Mouse (Mus musculus): ENCODE data around the gene Tmem251. TPM values are rescaled to one million over a fixed set of nuclear protein-coding genes. Genes with fewer than 3 reads are reported as not detected.

Gene Tmem251
- polyA plus RNA-seq, 1 experiment from 2014 or later = 10.9 TPM

DNA sequence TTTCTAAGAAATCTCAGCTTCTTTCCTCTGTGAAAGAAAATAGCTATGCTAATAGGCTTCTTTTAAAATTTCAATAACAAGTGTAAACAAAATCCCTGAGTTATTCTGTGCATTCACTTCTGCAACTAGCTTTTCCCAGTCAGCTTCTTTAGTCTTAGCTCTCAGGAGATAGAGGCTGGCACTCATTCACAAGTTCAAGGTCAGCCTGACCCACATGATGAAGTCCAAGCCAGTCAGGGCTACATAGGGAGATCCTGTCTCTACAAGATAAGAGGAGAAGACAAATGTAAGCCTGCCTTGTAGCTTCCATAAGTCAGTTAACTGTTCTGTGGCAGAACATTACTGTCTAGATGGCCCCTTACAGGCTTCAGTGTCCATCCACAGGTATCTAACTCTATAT, 20.1 kb downstream of the Tmem251 start:
- TF ChIP-seq EP300 (optimal IDR thresholded peaks at IDR 0.05) (no peak), CTCF (IDR thresholded peaks at IDR 0.05; ENCODE audit: low read depth) (no peak)
- no peaks in the 10 kb centered on the region for H3K9me3 ChIP-seq (ENCODE audit: control insufficient read depth, low read length)
- peaks cover 12% of the 10 kb centered on the region; the same call in 1 of the 2 replicates for H3K36me3 ChIP-seq (ENCODE audit: control insufficient read depth, insufficient read depth, low read length)
- H3K27ac ChIP-seq (replicated peaks) = no peak overlapping the region
- ATAC-seq (ENCODE audit: low FRiP score, low TSS enrichment) = no peak
- no peak overlapping the region for H3K4me2 ChIP-seq (replicated peaks; ENCODE audit: low read depth)
- H3K4me3 ChIP-seq (ENCODE audit: low read depth, low read length) = no peak overlapping the region
- no peak overlapping the region for H3K9ac ChIP-seq (ENCODE audit: low read length)
- no peaks in the 10 kb centered on the region for H3K27me3 ChIP-seq (ENCODE audit: control insufficient read depth, insufficient read depth, low read length)
- no peak for DNase-seq (ENCODE audit: low spot score)
- no peaks in the 10 kb centered on the region for H3K4me1 ChIP-seq (replicated peaks; ENCODE audit: control insufficient read depth, insufficient read depth)

DNA sequence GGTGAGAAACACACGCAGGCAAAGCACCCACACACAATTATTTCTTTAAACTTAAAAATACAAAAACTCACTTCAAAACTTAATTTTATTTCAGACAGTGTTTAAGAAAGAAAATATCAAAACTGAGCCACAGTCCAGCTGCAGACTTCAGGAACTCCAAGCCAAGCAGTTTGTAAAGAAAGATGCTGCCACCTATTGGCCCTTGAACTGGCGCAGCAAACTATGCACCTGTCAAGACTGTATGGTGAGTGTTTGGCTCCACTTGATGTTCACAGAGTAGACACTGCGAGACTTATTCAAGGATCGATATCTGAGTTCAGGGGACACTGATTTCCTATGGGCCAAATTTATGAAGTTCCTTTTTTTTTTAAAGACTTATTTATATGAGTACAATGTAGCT, 25.4 kb downstream of the Tmem251 start:
- Histone ChIP-seq H3K27ac (replicated peaks) (no peak overlapping the region), H3K9me3 (ENCODE audit: control insufficient read depth, low read length) (no peaks in the 10 kb centered on the region), H3K4me3 (ENCODE audit: low read depth, low read length) (no peak overlapping the region), H3K36me3 (ENCODE audit: control insufficient read depth, insufficient read depth, low read length) (peaks cover 19% of the 10 kb centered on the region), H3K4me1 (replicated peaks; ENCODE audit: control insufficient read depth, insufficient read depth) (no peaks in the 10 kb centered on the region), H3K27me3 (ENCODE audit: control insufficient read depth, insufficient read depth, low read length) (no peaks in the 10 kb centered on the region), H3K9ac (ENCODE audit: low read length) (no peak overlapping the region), H3K4me2 (replicated peaks; ENCODE audit: low read depth) (no peak overlapping the region)
- TF ChIP-seq EP300 (optimal IDR thresholded peaks at IDR 0.05) (no peak), CTCF (IDR thresholded peaks at IDR 0.05; ENCODE audit: low read depth) (peak; percentile 61)
- no peak for ATAC-seq (ENCODE audit: low FRiP score, low TSS enrichment)
- WGBS = 92% methylated on average over 4 of the region's 4 CpGs
- no peak for DNase-seq (ENCODE audit: low spot score)

DNA sequence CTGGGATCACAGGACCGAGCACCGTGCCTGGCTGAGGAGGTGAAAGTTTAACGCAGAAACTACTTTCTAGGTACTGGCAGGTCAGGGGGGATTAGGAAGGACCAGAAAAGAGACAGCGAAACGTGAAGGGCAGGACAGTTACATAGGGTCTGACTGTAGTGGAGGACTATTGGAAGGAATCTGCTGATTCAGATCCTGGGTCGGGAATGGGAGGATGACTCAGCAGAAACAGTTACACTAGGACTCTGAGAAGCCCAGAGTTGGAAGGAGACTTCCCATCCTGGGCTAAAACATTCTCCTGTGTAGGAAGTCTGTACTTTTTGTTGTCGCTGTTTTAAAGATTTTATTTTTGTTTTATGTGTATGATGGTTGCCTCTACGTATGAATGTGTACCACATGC, 28.0 kb downstream of the Tmem251 start:
- Histone ChIP-seq H3K36me3 (ENCODE audit: control insufficient read depth, insufficient read depth, low read length) (peaks cover 23% of the 10 kb centered on the region), H3K9ac (ENCODE audit: low read length) (no peak overlapping the region), H3K9me3 (ENCODE audit: control insufficient read depth, low read length) (no peaks in the 10 kb centered on the region), H3K27ac (replicated peaks) (no peak overlapping the region), H3K4me3 (ENCODE audit: low read depth, low read length) (no peak overlapping the region), H3K4me2 (replicated peaks; ENCODE audit: low read depth) (no peak overlapping the region), H3K4me1 (replicated peaks; ENCODE audit: control insufficient read depth, insufficient read depth) (no peaks in the 10 kb centered on the region), H3K27me3 (ENCODE audit: control insufficient read depth, insufficient read depth, low read length) (no peaks in the 10 kb centered on the region)
- no peak for ATAC-seq (ENCODE audit: low FRiP score, low TSS enrichment)
- no peak for DNase-seq (ENCODE audit: low spot score)
- WGBS = 92% methylated on average over 8 of the region's 8 CpGs
- TF ChIP-seq EP300 (optimal IDR thresholded peaks at IDR 0.05) (no peak), CTCF (IDR thresholded peaks at IDR 0.05; ENCODE audit: low read depth) (no peak)

DNA sequence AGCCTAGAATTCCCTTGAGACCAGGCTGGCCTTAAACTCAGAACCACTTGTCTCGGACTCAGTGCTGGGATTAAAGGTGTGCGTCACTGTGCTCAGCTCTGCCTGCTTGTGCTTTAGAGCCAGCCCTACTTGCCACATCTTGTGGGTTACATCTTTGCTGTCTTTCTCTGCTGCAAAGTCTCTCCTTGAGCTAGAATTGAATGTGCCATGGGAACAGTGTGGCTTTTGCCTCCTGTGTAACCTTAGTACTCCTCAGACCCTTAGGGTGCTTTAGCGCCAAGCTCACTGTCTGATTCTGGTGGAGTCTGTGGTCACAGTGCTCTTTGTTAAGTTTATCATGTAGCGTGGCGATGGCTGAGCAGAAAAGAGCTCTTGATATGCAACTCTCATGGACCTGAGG, 29.1 kb downstream of the Tmem251 start:
- Histone ChIP-seq H3K9ac (ENCODE audit: low read length) (no peak overlapping the region), H3K27me3 (ENCODE audit: control insufficient read depth, insufficient read depth, low read length) (no peaks in the 10 kb centered on the region), H3K27ac (replicated peaks) (no peak overlapping the region), H3K36me3 (ENCODE audit: control insufficient read depth, insufficient read depth, low read length) (peaks cover 29% of the 10 kb centered on the region), H3K4me1 (replicated peaks; ENCODE audit: control insufficient read depth, insufficient read depth) (no peaks in the 10 kb centered on the region), H3K9me3 (ENCODE audit: control insufficient read depth, low read length) (no peaks in the 10 kb centered on the region), H3K4me2 (replicated peaks; ENCODE audit: low read depth) (no peak overlapping the region), H3K4me3 (ENCODE audit: low read depth, low read length) (no peak overlapping the region)
- no peak for DNase-seq (ENCODE audit: low spot score)
- ATAC-seq (ENCODE audit: low FRiP score, low TSS enrichment) = no peak
- TF ChIP-seq EP300 (optimal IDR thresholded peaks at IDR 0.05) (no peak), CTCF (IDR thresholded peaks at IDR 0.05; ENCODE audit: low read depth) (no peak)
- 94% methylated on average over 5 of the region's 5 CpGs for WGBS

DNA sequence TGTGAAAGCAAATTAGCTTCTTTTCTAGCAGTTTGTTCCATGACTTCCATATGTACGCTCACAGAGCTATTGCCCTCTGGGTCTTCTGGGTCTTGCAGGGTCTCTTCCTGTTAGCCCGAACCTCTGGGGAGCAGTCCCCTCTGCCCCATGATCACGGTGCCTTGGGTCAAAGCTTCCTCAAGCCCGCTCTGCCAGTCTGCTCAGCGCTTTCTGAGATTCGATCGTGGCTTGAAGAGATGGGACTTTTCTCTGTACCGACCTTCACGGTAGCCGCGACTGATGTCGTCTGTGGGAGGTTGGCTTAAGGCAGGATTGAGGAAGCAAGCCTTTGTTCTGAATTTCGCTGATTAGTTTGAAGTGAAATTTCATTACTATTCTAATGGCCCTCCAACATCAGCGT, 32.5 kb downstream of the Tmem251 start:
- DNase-seq (ENCODE audit: low spot score) (no peak), ATAC-seq (ENCODE audit: low FRiP score, low TSS enrichment) (no peak)
- WGBS = 92% methylated on average over 14 of the region's 14 CpGs
- H3K36me3 ChIP-seq (ENCODE audit: control insufficient read depth, insufficient read depth, low read length) = peaks cover 23% of the 10 kb centered on the region
- TF ChIP-seq CTCF (IDR thresholded peaks at IDR 0.05; ENCODE audit: low read depth) (no peak), EP300 (optimal IDR thresholded peaks at IDR 0.05) (no peak)
- H3K27me3 ChIP-seq (ENCODE audit: control insufficient read depth, insufficient read depth, low read length) = no peaks in the 10 kb centered on the region
- H3K4me1 ChIP-seq (replicated peaks; ENCODE audit: control insufficient read depth, insufficient read depth) = no peaks in the 10 kb centered on the region
- H3K27ac ChIP-seq (replicated peaks) = no peak overlapping the region
- no peak overlapping the region for H3K4me2 ChIP-seq (replicated peaks; ENCODE audit: low read depth)
- no peaks in the 10 kb centered on the region for H3K9me3 ChIP-seq (ENCODE audit: control insufficient read depth, low read length)
- no peak overlapping the region for H3K9ac ChIP-seq (ENCODE audit: low read length)
- H3K4me3 ChIP-seq (ENCODE audit: low read depth, low read length) = no peak overlapping the region

DNA sequence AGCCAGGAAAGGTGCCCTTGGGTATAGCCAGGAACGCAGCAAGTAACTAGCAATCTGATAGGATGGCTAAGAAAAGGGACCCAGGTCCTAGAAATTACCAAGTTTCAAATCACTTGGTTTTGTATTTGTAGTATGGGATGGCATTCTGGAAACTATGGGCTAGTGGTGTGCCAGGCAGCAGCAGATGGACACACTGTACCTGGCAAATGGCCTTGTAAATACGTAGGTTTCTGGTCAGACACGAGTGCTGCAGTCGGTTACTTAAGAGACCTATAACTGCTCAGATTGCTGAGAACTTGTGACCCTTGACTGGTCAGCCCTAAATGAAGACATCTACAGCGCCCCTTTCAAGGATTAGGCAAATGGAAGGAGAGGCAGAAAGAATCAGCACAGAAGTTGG, 34.6 kb downstream of the Tmem251 start:
- Histone ChIP-seq H3K27ac (replicated peaks) (no peak overlapping the region), H3K9ac (ENCODE audit: low read length) (no peak overlapping the region), H3K36me3 (ENCODE audit: control insufficient read depth, insufficient read depth, low read length) (peaks cover 15% of the 10 kb centered on the region), H3K4me3 (ENCODE audit: low read depth, low read length) (no peak overlapping the region), H3K4me2 (replicated peaks; ENCODE audit: low read depth) (no peak overlapping the region), H3K27me3 (ENCODE audit: control insufficient read depth, insufficient read depth, low read length) (no peaks in the 10 kb centered on the region), H3K4me1 (replicated peaks; ENCODE audit: control insufficient read depth, insufficient read depth) (no peaks in the 10 kb centered on the region), H3K9me3 (ENCODE audit: control insufficient read depth, low read length) (no peaks in the 10 kb centered on the region)
- ATAC-seq (ENCODE audit: low FRiP score, low TSS enrichment) (no peak), DNase-seq (ENCODE audit: low spot score) (no peak)
- no peak for TF ChIP-seq EP300 (optimal IDR thresholded peaks at IDR 0.05)
- no peak for TF ChIP-seq CTCF (IDR thresholded peaks at IDR 0.05; ENCODE audit: low read depth)
- WGBS = 81% methylated on average over 5 of the region's 5 CpGs
